Mouse (Mus musculus): Measurements from ENCODE around the gene Arhgef19. TPM values are rescaled to one million over a fixed set of nuclear protein-coding genes. Genes with fewer than 3 reads are reported as not detected.

The Arhgef19 gene
- total RNA-seq, 2 experiments from 2014 or later: 1.3 to 1.4 TPM

DNA sequence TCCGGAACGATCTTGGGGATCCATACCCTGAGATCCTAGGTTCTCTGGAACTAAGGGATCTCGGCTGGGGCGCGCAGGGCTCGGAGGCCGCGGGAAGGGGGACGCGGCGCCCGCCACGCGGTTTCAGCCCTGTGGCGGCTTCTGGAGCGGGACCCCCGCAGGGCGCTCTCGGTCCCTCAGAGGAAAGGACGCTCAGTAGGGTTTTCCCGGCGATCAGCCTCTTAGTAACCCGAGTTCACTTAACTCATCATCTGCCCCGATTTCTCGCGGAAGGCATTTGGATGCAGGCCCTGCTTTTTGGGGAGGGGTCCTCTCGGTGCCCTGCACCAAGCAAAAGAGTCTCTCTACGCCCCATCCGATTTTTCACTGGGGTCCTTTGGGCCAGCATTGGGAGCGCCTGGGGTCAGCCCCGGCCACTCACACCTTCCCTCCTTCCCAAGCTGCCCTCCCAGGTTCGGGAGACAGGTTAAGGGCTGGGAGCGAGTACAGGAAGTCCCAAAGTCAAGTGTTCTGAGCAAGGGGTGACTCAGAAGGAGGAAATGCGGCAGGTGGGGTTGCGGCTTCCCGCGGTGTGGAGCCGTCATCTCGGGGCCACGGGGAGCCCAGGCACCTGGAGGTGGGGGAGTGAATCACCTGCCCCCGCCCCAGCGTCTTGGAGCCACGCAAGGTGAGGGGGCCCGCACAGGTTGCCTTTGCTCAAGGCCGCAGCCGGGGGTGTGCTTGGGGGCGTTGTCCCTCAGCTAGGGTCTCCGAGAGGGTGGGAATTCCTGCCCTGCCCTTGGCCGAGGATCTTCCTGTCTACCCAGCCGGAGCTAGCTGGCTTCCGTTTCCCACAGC is 62.5 kb downstream of the Arhgef19 start:
- DNase-seq: no peak
- intact Hi-C loops (cut with DNase I; ENCODE audit: low total_unique reads): no loop called here

DNA sequence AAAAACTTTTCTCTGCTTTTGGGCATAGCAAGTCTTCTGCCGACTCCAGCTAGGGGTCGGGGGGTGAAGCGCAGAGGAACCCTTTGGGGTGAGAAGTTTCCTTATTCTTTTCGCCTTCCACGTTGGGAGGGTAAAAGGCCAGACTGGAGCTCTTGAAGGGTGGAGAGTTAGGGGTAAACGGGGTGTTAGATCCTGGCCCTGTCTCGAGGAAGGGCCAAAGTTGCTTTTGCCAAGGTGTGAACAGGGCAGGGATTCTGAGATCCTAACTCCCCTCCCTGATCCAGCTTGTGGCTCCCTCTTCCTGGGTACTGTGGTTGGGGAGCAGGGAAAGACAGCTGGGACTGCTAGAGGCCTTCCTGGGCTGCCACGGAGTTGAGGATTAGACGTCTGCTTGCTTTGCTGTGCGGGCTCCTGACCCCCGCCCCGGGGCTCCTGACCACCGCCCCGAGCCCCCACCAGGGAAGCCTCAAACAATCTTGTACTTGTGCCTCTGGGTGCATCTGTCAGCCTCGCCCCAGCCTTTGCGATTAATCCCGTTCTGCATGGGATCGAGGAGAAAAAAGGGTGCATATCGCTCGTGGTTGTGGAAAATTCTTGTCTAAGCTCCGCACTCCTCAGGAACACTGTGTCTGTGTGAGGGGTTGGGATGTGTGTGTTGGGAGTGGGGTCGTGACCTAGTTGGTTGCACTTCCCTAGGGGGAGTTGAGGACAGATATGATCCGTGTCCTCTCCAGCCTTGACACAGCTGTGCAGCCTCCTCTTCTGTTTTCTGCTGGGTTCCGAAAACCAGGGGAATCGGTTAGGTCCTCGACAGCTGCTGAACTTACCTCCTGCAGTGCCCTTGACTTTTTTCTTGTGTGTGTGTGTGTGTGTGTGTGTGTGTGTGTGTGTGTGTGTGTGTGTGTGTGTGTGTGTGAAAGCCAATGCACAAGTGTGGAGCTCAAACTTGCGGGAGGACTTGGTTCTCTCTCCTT is 63.4 kb downstream of the Arhgef19 start:
- DNase-seq: no peak
- intact Hi-C loops (cut with DNase I; ENCODE audit: low total_unique reads): no loop called here

DNA sequence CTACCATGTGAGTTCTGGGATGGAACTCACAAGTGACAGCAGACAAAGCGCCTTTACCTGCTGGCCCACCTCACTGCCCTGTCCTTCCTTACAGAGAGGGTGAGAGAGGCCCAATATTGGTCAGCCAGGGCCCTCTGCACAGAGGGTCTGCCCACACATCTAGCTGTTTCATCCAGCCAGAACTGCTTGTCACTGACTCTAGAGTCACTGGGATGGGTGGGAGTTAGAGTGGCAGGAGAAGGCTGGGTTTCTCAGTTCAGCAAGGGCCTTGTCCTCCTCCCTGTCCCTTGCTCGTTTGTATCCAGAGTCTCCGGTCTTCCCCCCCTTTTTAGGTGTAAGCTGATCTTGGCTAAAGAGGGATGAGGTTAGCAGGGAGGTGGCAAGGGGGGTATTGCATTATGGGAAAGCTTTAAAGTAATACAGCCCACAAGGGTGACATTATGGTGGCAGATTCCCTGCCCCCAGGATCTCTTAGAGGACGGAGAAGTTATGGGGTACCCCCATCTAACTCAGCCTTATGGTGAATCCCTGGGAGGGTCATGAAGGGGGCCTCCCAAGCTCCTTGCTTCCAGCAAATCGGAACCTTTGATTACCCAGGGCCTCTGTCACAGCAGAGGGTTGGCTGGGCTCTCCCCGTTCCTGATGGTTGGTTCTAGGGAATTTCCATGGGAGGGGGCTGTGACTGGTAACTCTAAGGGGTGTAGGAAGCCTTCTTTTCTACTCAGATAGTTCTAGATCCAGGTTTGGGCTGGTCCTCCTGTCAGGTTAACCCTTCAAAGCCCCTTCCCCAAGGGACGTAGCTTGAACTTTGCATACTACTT is 64.3 kb downstream of the Arhgef19 start:
- intact Hi-C loops (cut with DNase I; ENCODE audit: low total_unique reads): no loop called here
- no peak for DNase-seq

DNA sequence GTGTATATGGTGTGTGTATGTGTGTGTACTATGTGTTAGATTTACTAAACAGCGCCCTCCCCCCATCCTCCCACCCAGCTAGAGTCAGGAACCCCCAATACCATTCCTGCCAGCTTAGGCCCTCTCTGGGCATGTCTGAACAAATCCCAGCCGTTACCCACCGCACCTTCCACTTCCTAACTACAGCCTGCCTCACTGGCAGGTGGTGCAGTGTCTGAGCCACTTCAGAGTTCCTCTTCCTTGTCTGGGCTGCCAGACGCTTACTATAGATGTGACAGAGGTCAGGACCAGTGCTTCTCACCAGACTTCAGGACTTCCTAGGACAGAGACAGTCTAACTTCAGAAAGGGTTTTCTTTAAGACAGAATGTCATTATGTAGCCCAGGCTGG is 64.9 kb downstream of the Arhgef19 start:
- intact Hi-C loops (cut with DNase I; ENCODE audit: low total_unique reads): no loop called here
- no peak for DNase-seq

DNA sequence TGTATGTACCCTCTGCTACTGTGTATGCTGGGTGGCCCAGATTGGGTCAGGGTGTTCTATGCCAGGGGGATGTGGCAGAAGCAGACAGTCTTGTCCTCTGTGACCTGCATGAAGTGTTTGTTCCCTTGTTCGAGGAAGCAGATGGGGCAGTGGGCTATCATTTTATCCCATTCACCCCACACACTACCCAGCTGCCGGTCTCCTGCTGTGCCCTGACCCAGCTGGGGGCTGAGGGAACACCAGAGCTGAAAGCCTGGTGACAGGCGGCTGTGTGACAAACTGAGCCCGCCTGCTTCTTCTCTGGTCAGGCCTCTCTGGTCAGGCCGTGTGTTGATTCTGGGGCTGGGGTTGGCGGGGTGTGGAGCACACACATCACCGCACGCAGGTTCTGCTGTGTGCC is 66.8 kb downstream of the Arhgef19 start:
- intact Hi-C loops (cut with DNase I; ENCODE audit: low total_unique reads): no loop called here
- DNase-seq: no peak

Other genes starting within 250 kb of the Arhgef19 start
- gene Mfap2, start 229.1 kb upstream of the Arhgef19 start, total RNA-seq (2021): 10 to 100 TPM; 33.9 to 47.3 TPM
- 1 to 10 TPM; 2.6 to 4.0 TPM for gene Crocc, start 178.9 kb upstream of the Arhgef19 start, total RNA-seq (2021)
- gene Necap2, start 161.1 kb upstream of the Arhgef19 start, total RNA-seq (2021): 10 to 100 TPM; 19.9 to 21.7 TPM
- not detected for gene Spata21, start 151.2 kb upstream of the Arhgef19 start, total RNA-seq (2021)
- gene Szrd1, start 99.7 kb upstream of the Arhgef19 start, total RNA-seq (2021): 100 to 1,000 TPM; 161 to 166 TPM
- gene Fbxo42, start 91.6 kb upstream of the Arhgef19 start, total RNA-seq (2021): 10 to 100 TPM in 1 of 2 experiments, 1 to 10 TPM in 1; 9.1 to 10.8 TPM
- under 1 TPM; 0.21 to 0.38 TPM for gene Rsg1, start 25.5 kb upstream of the Arhgef19 start, total RNA-seq (2021)
- gene Epha2, start 61.7 kb downstream of the Arhgef19 start, total RNA-seq (2021): 1 to 10 TPM; 2.9 to 3.7 TPM
- gene Fam131c, start 128.7 kb downstream of the Arhgef19 start, total RNA-seq (2021): under 1 TPM in 1 of 2 experiments, not detected in 1; 0.25 TPM
- gene Clcnka, start 159.2 kb downstream of the Arhgef19 start, total RNA-seq (2021): 1 to 10 TPM; 1.2 to 1.8 TPM
- gene Clcnkb, start 176.5 kb downstream of the Arhgef19 start, total RNA-seq (2021): under 1 TPM; 0.31 to 0.80 TPM
- 100 to 1,000 TPM; 218 to 313 TPM for gene Hspb7, start 181.3 kb downstream of the Arhgef19 start, total RNA-seq (2021)
- not detected for gene Srarp, start 196.6 kb downstream of the Arhgef19 start, total RNA-seq (2021)
- 10 to 100 TPM; 16.2 to 16.7 TPM for gene Zbtb17, start 205.2 kb downstream of the Arhgef19 start, total RNA-seq (2021)

Data from gastrocnemius, postnatal 14 days (tissue).